In the genomic region with DNA sequence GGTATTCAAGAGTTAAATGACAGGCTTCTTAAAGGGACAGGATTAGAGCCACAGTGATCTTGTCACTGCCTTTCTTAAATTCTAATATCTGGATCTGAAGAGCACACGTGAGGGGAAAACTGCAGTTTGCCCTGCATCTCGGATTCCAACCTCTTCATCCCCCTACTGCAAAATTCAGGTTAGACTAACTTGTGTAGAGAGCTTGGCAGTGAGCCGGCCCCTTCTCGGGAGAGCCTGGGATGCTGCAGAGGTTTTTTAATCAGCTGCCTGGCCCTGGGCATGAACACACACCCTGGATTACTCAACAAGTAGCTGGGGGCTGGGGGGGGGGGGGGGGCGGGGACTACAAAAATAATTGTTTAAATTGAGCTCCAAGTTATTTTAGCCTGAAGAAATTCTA, we compare ENCODE assay signal across 8 mouse cellular contexts.
DNase-seq lines count a peak whose midpoint lies in the region; ATAC-seq lines count a peak whose summit lies in the region.

No protein-coding gene starts in this region.

- DNase-seq in kidney, postnatal 36 days = no peak
- DNase-seq in hindbrain, embryonic 14.5 days (ENCODE audit: low spot score) = no peak
- no peak for DNase-seq in layer of hippocampus, postnatal 14 days (ENCODE audit: low spot score in 2 of 2)
- DNase-seq in natural killer cell, adult 2 months (ENCODE audit: low spot score in 2 of 2) = no peak

- no peaks in the 10 kb centered on the region for H3K36me3 ChIP-seq in kidney, embryonic 14.5 days (ENCODE audit: control insufficient read depth, insufficient read depth, low read length)
- H3K36me3 ChIP-seq in embryonic facial prominence, embryonic 15.5 days = no peaks in the 10 kb centered on the region
- H3K36me3 ChIP-seq in hindbrain, embryonic 14.5 days (replicated peaks; ENCODE audit: control insufficient read depth, insufficient read depth) = no peaks in the 10 kb centered on the region
- no peaks in the 10 kb centered on the region for H3K36me3 ChIP-seq in midbrain, embryonic 13.5 days

- H3K4me1 ChIP-seq in kidney, embryonic 14.5 days (ENCODE audit: control insufficient read depth, insufficient read depth, low read length) = 0 out of 2 replicates have a peak, but pooled peaks cover 5% of the 10 kb centered on the region
- H3K4me1 ChIP-seq in embryonic facial prominence, embryonic 15.5 days = peaks cover 12% of the 10 kb centered on the region
- 0 out of 2 replicates have a peak, but pooled peaks cover 7% of the 10 kb centered on the region for H3K4me1 ChIP-seq in hindbrain, embryonic 14.5 days (replicated peaks; ENCODE audit: control insufficient read depth, insufficient read depth, low read length)
- H3K4me1 ChIP-seq in midbrain, embryonic 13.5 days (replicated peaks) = peaks cover 12% of the 10 kb centered on the region; the same call in 1 of the 2 replicates

- no peaks in the 10 kb centered on the region for H3K9me3 ChIP-seq in kidney, embryonic 14.5 days (ENCODE audit: control insufficient read depth, low read length)
- H3K9me3 ChIP-seq in embryonic facial prominence, embryonic 15.5 days (replicated peaks) = no peaks in the 10 kb centered on the region
- no peaks in the 10 kb centered on the region for H3K9me3 ChIP-seq in hindbrain, embryonic 14.5 days (ENCODE audit: control insufficient read depth, low read length)
- H3K9me3 ChIP-seq in midbrain, embryonic 13.5 days = no peaks in the 10 kb centered on the region

- 31% methylated on average over 5 of the region's 5 CpGs for WGBS in kidney, embryonic 14.5 days
- WGBS in embryonic facial prominence, embryonic 15.5 days = 5% methylated on average over 5 of the region's 5 CpGs
- 37% methylated on average over 5 of the region's 5 CpGs for WGBS in hindbrain, embryonic 14.5 days
- WGBS in midbrain, embryonic 13.5 days = 23% methylated on average over 5 of the region's 5 CpGs

- peak overlapping the region; percentile 26; the same call in 1 of the 2 replicates for H3K4me2 ChIP-seq in kidney, embryonic 14.5 days (replicated peaks; ENCODE audit: low read depth, low read length)
- H3K4me2 ChIP-seq in embryonic facial prominence, embryonic 15.5 days (replicated peaks) = peak overlapping the region; percentile 50
- H3K4me2 ChIP-seq in hindbrain, embryonic 14.5 days (replicated peaks) = peak overlapping the region; percentile 36
- H3K4me2 ChIP-seq in midbrain, embryonic 13.5 days (replicated peaks) = peak overlapping the region; percentile 47

- H3K4me3 ChIP-seq in kidney, embryonic 14.5 days (ENCODE audit: low read length) = no peak overlapping the region
- peak overlapping the region; percentile 24 for H3K4me3 ChIP-seq in embryonic facial prominence, embryonic 15.5 days (replicated peaks)
- no peak overlapping the region for H3K4me3 ChIP-seq in hindbrain, embryonic 14.5 days (replicated peaks; ENCODE audit: low read length)
- H3K4me3 ChIP-seq in midbrain, embryonic 13.5 days (replicated peaks) = 0 out of 2 replicates have a peak overlapping the region, but pooled peaks have one; percentile 20

- no peak overlapping the region for H3K27ac ChIP-seq in kidney, embryonic 14.5 days (ENCODE audit: low read depth, low read length)
- peak overlapping the region; percentile 63; the same call in 1 of the 2 replicates for H3K27ac ChIP-seq in embryonic facial prominence, embryonic 15.5 days (replicated peaks)
- no peak overlapping the region for H3K27ac ChIP-seq in hindbrain, embryonic 14.5 days
- H3K27ac ChIP-seq in midbrain, embryonic 13.5 days = no peak overlapping the region

- peak; percentile 3; the same call in 1 of the 2 replicates for ATAC-seq in kidney, embryonic 14.5 days (ENCODE audit: low FRiP score, low TSS enrichment)
- ATAC-seq in embryonic facial prominence, embryonic 15.5 days (ENCODE audit: insufficient number of reproducible peaks, low FRiP score, low TSS enrichment, low read depth) = no peak
- ATAC-seq in hindbrain, embryonic 14.5 days (ENCODE audit: low FRiP score) = 0 out of 2 replicates have a peak, but pooled peaks have one; percentile 15
- peak; percentile 61 for ATAC-seq in midbrain, embryonic 13.5 days
- no peak for ATAC-seq in megakaryocyte-erythroid progenitor cell, adult 5-6 weeks (replicated peaks; ENCODE audit: low FRiP score, low TSS enrichment, poor library complexity, severe bottlenecking)

- no peaks in the 10 kb centered on the region for H3K27me3 ChIP-seq in kidney, embryonic 14.5 days (ENCODE audit: control insufficient read depth, insufficient read depth, low read length)
- no peaks in the 10 kb centered on the region for H3K27me3 ChIP-seq in embryonic facial prominence, embryonic 15.5 days
- no peaks in the 10 kb centered on the region for H3K27me3 ChIP-seq in hindbrain, embryonic 14.5 days (ENCODE audit: control insufficient read depth, insufficient read depth, low read length)
- H3K27me3 ChIP-seq in midbrain, embryonic 13.5 days = no peaks in the 10 kb centered on the region

- peak overlapping the region; percentile 44; the same call in 1 of the 2 replicates for H3K9ac ChIP-seq in kidney, embryonic 14.5 days (ENCODE audit: low read depth, low read length)
- 0 out of 2 replicates have a peak overlapping the region, but pooled peaks have one; percentile 15 for H3K9ac ChIP-seq in embryonic facial prominence, embryonic 15.5 days
- 0 out of 2 replicates have a peak overlapping the region, but pooled peaks have one; percentile 18 for H3K9ac ChIP-seq in hindbrain, embryonic 14.5 days
- H3K9ac ChIP-seq in midbrain, embryonic 13.5 days (replicated peaks) = no peak overlapping the region; the same call in 1 of the 2 replicates

Comparison
In these comparisons a context has a peak if more than half of its experiments do, and no peak if none do; other contexts are left out.
1. ATAC-seq: peak in kidney, embryonic 14.5 days (single experiment), hindbrain, embryonic 14.5 days (single experiment) and midbrain, embryonic 13.5 days (single experiment); none in embryonic facial prominence, embryonic 15.5 days (single experiment) and megakaryocyte-erythroid progenitor cell, adult 5-6 weeks (single experiment).
2. H3K4me3 ChIP-seq: peak in embryonic facial prominence, embryonic 15.5 days (single experiment) and midbrain, embryonic 13.5 days (single experiment); none in kidney, embryonic 14.5 days (single experiment) and hindbrain, embryonic 14.5 days (single experiment).
3. Peak in every context shown above with its lines, with median percentiles within 50 percentile points of each other: H3K4me2 ChIP-seq.